Mouse (Mus musculus): ENCODE data around the gene Phf20.

- TF ChIP-seq CTCF (IDR thresholded peaks at IDR 0.05; ENCODE audit: low read depth) (no peak), EP300 (IDR thresholded peaks at IDR 0.05; ENCODE audit: low read depth) (no peak)
Measured at GRCm38 (mm10) chr2:156224043-156224442, 27.8 kb downstream of the Phf20 start.

All from liver, embryonic 14.5 days (tissue).